Mouse (Mus musculus) granulocyte monocyte progenitor cell, adult 5-6 weeks (primary cell): ENCODE results near the gene Raet1e. TPM values are rescaled to one million over a fixed set of nuclear protein-coding genes. Genes with fewer than 3 reads are reported as not detected.
A peak's percentile ranks its signal among the peaks of the same experiment; 100 is the strongest.
"Not testable (repeated sequence)": the region's sequence is repeated elsewhere in the genome, so short reads cannot be mapped to it uniquely, and the experiment has no call there.

ENCODE experiments used
- ATAC-seq: replicated peaks from 2 replicates; pipeline ENCODE4 v1.8.0; 2016; ENCODE audit warnings: mild to moderate bottlenecking, moderate TSS enrichment, inconsistent platforms; ENCODE audit not compliant: poor library complexity, severe bottlenecking
- total RNA-seq, 2 experiments: library from RNA; stranded (forward) in 1 of 2; stranded (reverse) in 1 of 2; fragments of 200-712, 200-1000 nt in 1 of 2; fragments of >200 nt in 1 of 2; fragmentation: Nextera tagmentation in 1 of 2; gene quantifications; 2 replicates each; pipeline ENCODE4 v1.2.3; 2014 to 2017

Gene Raet1e
- total RNA-seq, 2 experiments from 2014 or later, result 0.97 to 1.5 TPM

DNA sequence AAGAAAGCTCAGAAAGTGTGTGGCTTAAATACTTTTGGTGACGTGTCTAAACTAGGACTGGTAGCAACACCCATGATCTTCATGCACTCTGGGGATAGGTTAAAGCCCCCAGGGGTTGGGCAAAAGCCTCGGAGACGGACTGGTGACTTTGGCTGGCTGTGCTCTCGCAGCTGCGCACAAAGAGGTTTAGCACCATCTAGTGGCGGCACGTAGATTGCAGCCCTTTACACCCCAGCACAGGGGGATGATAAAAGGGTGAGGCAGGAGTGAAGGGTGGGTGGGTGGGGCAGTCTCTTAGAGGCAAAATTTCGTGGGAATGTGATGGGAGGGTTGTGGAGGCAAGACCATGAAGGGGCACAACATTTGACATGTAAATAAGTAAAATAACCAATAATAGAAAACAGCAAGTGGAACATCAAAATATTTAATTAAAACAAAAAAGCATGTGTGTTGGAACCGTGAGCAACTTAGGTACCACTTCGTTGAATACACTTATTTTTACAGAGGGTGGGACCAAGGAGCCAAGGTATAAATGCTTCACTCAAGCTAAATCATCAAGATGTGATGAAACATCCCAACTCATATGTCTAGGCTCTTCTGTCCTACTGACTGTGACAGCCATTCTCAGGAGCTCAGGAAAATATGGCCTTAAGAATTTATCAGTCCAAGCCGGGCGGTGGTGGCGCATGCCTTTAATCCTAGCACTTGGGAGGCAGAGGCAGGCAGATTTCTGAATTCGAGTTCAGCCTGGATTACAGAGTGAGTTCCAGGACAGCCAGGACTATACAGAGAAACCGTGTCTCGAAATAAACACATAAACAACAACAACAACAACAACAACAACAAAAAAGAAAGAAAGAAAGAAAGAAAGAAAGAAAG, 5.6 kb downstream of the Raet1e start:
- ATAC-seq, result not testable (repeated sequence)

DNA sequence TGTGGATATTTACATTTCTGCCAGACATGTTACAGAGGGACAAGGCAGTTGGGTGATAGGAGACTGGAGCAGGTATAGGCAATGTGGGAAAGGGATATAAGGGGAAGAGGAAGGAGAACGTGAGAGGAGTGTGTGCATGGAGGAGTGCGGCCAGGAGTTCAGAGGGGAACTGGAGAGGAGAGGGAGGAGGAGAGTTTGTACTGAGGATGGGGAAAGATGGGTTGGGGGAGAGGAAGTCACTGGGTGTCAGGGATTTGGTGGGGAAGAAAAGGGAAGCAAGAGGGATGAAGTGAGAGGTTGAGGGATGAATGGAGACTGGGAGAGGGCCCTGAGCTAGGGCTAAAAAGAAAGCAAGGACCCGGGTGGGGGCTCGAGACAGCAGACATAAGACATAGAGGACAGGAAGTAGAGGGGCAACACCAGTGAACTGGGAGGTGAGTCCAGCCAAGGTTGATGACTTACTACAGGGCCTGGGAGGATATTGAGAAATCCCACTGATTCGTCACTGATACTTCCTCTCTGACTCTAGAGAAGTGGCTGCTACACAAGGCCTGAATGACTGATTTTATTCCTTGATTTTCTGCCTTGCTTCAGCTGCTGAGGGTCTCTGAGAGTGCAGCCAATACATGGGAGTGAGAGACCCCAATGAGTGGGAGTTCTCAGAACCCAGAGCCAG, 7.1 kb downstream of the Raet1e start:
- ATAC-seq, result peak; percentile 89

GRCm38 (mm10) chr10:22166025-22166424, 7.7 kb downstream of the Raet1e start:
- peak; percentile 75 for ATAC-seq

DNA sequence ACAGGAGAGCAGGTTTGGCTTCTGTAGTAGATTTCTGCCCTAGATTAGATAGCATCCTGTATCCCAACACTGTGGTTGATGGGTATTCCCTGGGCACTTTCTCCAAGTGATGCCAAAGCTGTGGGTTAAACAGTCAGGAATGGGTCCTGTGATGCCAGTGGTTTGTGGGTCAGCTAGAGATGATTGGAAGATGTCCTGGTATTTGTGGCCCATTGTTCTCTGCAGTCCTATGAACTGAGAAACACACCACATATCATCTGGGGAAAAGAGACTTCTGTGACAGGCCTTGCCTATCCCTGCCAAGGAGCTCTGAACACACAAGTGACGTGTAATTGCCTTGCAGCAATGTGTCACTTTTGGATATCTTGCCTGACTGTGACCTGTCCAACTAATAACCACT, 8.7 kb downstream of the Raet1e start:
- not testable (repeated sequence) for ATAC-seq

DNA sequence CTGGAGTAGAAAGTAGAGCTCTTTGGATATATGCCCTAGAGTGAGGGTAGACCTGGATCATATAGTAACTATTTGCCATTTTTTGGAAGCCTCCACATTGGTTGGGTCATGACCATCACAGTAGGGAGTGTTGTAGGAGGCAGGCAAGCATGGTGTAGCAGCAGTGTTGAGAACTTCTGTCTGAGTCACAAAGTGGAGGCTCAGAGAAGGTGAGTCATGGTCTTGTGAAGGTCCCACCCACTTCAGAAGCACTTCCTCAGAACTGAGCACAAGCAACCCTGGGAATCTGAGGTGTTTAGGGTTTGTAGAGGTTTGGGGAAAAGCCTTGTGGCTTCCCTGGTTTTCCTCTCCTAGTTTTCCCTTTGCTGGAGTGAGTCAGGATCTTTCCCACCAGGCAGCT, 10.7 kb downstream of the Raet1e start:
- ATAC-seq, result not testable (repeated sequence)

DNA sequence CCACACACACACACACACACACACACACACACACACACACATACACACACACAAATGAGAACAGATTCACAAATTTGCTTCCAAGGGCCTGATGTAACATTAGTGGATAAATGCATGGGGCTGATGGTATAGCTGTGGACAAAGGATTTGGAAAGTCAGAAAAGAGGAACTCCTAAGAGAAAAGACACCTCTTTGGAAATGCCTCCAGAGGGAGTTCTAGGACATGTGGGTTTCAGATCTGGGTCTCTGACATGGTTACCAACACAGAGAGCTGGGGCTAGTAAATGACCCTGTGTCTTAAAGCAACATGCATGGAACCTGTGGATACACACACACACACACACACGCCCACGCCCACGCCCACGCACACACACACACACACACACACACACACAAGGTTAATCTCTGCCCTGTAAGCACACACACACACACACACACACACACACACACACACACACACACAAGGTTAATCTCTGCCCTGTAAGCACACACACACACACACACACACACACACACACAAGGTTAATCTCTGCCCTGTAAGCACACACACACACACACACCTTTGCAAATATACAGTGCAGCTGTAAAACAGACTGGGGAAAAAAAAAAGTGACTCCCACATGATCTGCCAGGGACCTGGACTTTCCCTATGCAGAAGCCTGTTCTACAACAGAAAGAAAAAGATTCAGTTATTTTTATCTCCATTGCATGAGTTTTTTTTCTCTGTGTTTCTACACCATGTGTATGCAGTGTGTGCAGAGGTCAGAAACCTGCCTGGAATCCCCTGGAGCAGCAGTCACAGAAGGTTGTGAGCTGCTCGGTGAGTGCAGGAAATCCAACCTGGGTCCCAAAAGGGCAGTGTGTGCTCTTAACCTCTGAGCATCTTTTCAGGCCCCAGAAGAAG, 14.3 kb downstream of the Raet1e start:
- ATAC-seq, result peak; percentile 56

DNA sequence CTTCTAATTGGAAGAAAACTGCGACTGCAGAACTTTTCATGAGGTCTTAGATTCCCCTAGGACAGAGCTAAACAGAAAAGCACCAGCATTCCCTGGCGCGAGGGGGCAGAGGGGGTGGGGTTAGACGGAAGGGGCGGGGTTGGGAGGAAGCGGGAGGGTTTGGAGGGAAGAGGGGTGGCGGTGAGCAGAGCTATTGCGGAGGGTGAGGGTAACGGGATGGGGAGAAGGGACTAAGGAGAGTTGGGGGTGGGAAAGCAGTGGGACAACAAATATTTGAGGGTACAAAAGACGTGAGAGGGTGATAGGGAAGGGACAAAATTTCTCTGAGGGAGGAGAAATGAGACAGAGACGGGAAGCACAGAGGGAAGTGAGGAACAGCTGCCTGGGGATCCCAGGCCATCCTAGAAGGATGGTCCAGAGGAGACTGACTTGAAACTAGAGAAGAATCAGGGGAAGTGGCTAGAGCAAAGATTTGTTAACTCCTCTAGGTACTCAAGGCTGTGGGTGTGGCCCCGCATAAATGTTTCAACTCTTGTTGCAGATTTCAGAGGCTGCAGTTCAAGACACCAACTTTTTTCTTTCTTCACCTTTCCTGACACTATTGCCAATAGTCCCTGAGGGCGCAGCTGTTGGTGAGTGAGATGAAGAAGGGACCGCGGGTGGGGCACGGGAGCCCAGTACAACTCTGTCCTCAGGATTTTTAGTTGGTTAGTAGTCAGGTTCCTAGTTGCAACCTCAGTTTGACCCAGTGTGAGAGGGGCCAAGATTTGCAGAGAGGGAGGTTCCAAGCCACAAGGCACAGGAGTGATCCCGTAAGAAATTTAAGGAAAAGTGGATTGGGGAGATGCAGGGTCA, 15.2 kb downstream of the Raet1e start:
- ATAC-seq, result peak; percentile 61

GRCm38 (mm10) chr10:22174190-22174487, 15.8 kb downstream of the Raet1e start:
- ATAC-seq, result peak; percentile 59; the same call in 1 of the 2 replicates

- not testable (repeated sequence) for ATAC-seq
These were observed 18.1 kb downstream of the Raet1e start for GRCm38 (mm10) chr10:22176515-22176914.

DNA sequence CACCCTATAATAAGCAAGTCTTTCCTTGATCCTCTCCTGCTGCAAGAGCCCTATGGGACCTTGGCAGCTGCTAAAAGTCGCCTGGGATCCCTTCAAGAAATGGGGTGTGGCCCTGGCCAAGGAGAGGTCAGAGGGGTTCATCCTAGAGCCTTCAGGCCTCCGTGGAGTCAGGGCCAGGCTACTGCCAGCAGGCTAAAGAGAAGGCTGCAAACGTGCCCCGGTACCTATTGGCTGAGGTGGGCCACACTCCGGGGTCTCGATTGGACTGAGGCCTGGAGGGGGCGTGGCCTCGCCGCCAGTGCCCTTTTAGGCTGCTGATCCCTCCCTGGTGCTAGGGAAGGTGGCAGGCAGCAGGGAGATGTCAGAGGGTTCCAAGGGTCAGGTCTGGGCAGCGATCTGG, 32.7 kb downstream of the Raet1e start:
- ATAC-seq, result 0 out of 2 replicates have a peak, but pooled peaks have one; percentile 24

DNA sequence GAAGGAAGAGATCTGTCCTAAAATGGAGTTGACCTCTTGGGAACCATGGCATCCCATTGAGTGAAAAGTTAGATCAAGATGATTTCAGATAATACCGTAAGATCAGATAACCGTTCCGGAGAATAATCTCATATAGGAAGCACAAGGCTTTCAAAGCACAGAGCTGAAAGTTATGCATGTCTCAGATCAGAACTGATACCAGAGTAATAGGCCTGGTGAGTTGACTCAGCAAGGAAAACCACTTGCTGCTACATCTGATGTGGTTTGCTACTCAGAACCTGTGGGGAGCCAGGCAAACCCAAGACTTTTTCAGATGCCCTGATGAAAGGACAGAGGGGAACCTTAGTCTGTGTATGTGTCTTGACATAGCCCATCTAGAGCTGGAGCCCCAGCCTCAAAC, 43.0 kb downstream of the Raet1e start:
- not testable (repeated sequence) for ATAC-seq

- peak; percentile 94 for ATAC-seq
These were observed 44.6 kb downstream of the Raet1e start for GRCm38 (mm10) chr10:22202784-22203583.

DNA sequence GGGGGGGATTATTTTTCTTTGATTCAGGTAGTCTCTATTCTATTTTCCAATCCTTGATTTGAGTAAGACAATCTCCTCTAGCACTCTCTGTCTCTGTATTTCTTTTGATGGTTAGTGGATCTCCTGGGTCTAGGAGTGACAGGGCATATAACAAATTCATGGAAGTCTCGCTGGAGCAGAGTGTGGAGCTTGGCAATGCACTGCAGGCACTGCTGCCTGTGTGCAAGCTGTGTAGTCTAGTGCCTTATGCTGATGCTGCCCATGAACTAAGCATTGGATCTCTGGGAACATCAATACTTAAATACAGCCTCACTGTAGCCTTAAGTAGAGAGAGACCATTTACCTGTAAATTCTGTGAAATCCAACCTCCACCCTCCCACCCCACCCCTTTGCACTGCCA, 48.1 kb downstream of the Raet1e start:
- not testable (repeated sequence) for ATAC-seq

DNA sequence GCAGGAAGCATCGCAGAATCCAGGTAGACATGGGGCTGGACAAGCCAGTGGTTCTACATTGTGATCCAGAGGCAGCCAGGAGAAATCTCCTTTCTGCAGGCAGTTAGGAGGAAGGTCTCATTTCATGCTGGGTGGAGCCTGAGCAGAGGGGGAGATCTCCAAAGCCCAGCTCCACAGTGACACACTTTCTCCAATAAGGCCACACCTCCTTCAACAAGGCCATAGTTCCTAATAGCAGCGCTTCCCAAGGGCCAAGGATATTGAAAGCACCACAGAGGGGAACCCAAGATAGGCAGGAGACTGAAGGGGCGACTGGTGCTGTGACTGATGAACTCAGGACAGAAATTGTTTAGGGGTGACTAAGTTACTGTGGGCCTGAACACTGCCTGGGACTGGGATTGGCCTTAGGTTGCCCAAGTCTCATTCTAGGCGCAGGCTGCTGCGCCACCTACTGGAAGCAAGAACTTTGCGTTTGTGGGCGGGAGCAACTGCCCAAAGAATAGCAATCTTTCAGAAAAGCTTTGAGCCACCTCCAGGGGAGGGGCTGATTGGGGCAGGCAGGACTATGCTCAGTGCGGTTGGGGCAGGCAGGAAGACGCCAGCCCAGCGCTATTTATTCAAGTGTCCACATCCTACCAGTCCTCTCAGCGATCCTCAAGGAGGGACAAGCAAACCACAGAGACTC, 53.8 kb downstream of the Raet1e start:
- ATAC-seq, result peak; percentile 92

DNA sequence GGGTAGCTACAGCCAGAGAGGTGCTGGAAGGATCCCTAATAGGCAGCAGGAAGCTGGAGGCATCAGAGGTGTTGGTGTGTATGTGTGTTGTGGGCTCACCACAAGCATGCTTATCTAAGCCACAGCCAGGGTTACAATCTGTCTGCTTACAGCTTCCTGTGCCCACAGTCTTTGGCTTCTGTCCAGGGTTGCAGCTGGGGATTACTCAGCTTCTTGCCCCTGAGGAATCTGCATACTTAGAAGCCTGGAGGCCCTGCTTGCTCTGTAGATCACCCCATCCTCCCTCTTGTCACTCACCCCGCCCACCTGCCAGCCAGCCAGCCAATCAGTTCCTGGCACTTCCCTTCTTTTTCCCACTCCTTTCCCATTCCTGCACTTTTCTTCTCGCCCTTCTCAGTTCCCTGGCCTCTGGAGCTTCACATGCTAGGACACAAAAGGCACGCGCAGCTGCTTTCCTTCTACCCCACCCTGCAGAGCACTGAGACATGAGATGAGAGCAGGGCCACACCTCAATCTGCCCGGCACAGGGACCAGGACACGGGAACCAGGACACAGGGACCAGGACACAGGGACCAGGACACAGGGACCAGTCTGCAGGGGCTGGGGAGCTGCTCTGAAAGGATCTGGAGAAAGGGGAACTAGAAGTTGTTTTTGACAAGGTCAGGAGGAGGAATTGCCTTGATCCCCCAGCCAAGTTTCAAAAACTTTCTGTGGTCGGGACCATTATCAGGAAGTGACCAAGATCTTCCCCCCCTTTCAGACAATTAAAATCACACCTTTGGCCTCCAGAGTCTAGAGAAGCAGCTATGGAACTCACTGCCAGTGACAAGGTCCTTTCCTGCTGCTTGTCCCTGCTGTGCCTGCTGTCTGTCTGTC, 65.3 kb downstream of the Raet1e start:
- peak; percentile 86 for ATAC-seq

GRCm38 (mm10) chr10:22265060-22265459, 106.7 kb downstream of the Raet1e start:
- ATAC-seq, result no peak
